Mouse (Mus musculus): ENCODE measurements around the gene Nos2. TPM values are rescaled to one million over a fixed set of nuclear protein-coding genes. Genes with fewer than 3 reads are reported as not detected.
"Not testable (repeated sequence)": the region's sequence is repeated elsewhere in the genome, so short reads cannot be mapped to it uniquely, and the experiment has no call there.

Gene Nos2
- polyA plus RNA-seq, 1 experiment from 2014 or later: 0.50 TPM

DNA sequence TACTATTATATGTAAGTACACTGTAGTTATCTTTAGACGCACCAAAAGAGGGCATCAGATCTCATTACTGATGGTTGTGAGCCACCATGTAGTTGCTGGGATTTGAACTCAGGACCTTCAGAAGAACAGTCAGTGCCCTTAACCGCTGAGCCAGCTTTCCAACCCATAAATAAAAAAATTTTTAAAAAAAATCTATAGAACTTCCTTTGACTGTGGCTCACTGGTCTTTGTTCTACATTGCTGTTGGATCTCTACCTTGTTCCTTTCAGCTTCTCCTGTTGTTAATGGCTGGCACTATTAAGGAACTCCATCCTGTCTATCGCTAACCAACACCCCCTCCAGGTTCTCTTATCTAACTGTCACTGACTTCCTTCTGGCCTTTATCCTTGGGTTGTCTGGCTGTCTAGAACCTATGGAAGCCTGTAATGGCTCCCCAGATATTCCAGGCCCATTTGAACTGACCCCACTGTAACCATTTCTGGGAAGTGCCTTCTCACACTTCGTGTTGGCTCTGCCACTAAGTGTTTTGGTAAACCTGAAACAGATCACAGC is 59.6 kb downstream of the Nos2 start:
- Histone ChIP-seq H3K4me2 (ENCODE audit: low read length) (no peak overlapping the region), H3K27me3 (replicated peaks; ENCODE audit: control insufficient read depth, insufficient read depth, low read length) (no peaks in the 10 kb centered on the region), H3K36me3 (ENCODE audit: control insufficient read depth, insufficient read depth, low read length) (no peaks in the 10 kb centered on the region), H3K4me1 (ENCODE audit: control insufficient read depth, insufficient read depth, low read length) (no peaks in the 10 kb centered on the region), H3K4me3 (ENCODE audit: low read depth, low read length) (no peak overlapping the region), H3K9me3 (replicated peaks; ENCODE audit: control insufficient read depth, low read length) (no peaks in the 10 kb centered on the region), H3K27ac (ENCODE audit: low read depth, low read length) (no peak overlapping the region), H3K9ac (ENCODE audit: low read length) (no peak overlapping the region)
- 85% methylated on average over 4 of the region's 4 CpGs for WGBS
- DNase-seq (ENCODE audit: low spot score) (no peak), ATAC-seq (no peak)

DNA sequence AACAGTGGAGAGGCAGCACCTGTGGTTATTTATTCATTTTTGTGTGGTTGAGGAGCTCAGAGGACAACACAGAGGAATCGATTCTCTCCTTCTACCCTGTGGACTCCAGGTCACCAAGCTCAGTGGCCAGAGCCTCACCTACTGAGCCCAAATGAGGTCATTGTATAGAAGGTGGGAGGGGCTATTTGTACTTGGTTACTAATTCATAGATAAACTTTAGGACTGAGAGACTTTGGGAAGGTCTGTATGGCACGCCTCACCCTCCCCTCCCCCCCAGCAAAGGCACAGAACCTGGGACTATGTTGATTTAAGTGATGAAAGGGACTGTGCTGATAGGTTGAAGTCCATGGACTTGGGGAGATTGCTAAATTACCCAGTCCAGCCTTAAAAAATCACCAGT is 61.5 kb downstream of the Nos2 start:
- no peak overlapping the region for H3K4me2 ChIP-seq (ENCODE audit: low read length)
- no peak overlapping the region for H3K9ac ChIP-seq (ENCODE audit: low read length)
- ATAC-seq (no peak), DNase-seq (ENCODE audit: low spot score) (no peak)
- H3K4me3 ChIP-seq (ENCODE audit: low read depth, low read length): no peak overlapping the region
- H3K4me1 ChIP-seq (ENCODE audit: control insufficient read depth, insufficient read depth, low read length): no peaks in the 10 kb centered on the region
- no peak overlapping the region for H3K27ac ChIP-seq (ENCODE audit: low read depth, low read length)
- 74% methylated on average over 2 of the region's 2 CpGs for WGBS
- no peaks in the 10 kb centered on the region for H3K9me3 ChIP-seq (replicated peaks; ENCODE audit: control insufficient read depth, low read length)
- H3K36me3 ChIP-seq (ENCODE audit: control insufficient read depth, insufficient read depth, low read length): no peaks in the 10 kb centered on the region
- no peaks in the 10 kb centered on the region for H3K27me3 ChIP-seq (replicated peaks; ENCODE audit: control insufficient read depth, insufficient read depth, low read length)

DNA sequence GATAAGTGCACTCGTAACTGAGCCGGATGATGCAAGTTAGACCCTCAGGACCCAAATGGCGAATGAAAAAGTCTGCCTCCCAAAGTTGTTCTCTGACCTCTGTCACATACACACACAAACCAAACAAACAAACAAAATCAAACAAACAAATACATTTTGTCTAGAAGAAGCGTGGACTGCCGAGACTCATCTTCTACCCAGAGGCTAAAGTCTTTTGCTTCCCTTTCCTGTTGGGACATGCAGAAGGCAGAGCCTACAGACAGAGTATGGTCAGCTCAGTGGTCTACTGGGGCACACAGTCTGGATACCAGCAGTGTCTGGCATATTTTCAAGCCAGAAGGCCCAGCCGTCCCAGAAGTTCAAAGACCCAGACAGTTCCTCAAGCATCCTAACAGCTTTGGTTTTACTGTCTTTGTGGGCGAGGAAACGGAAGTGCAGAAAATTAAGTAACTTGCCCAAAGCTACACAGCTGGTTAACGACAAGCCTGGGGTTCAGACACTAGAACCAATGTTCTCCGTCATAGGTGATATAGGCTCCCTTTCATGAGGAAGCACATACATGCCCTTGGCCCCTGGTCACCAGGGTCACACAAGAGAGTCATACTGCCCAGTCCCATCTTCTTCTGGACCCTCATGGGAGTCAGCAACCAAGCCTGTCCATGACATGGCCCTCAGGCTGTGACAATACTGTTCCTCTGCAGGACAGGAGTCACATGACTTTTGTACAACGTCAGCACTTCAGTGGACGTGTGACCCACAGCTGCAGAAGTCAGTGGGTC is 62.1 kb downstream of the Nos2 start:
- ATAC-seq (no peak), DNase-seq (ENCODE audit: low spot score) (no peak)
- Histone ChIP-seq H3K4me3 (ENCODE audit: low read depth, low read length) (no peak overlapping the region), H3K9me3 (replicated peaks; ENCODE audit: control insufficient read depth, low read length) (no peaks in the 10 kb centered on the region), H3K27ac (ENCODE audit: low read depth, low read length) (no peak overlapping the region), H3K4me1 (ENCODE audit: control insufficient read depth, insufficient read depth, low read length) (no peaks in the 10 kb centered on the region), H3K4me2 (ENCODE audit: low read length) (no peak overlapping the region), H3K36me3 (ENCODE audit: control insufficient read depth, insufficient read depth, low read length) (no peaks in the 10 kb centered on the region), H3K9ac (ENCODE audit: low read length) (no peak overlapping the region), H3K27me3 (replicated peaks; ENCODE audit: control insufficient read depth, insufficient read depth, low read length) (no peaks in the 10 kb centered on the region)
- WGBS: 88% methylated on average over 12 of the region's 12 CpGs

DNA sequence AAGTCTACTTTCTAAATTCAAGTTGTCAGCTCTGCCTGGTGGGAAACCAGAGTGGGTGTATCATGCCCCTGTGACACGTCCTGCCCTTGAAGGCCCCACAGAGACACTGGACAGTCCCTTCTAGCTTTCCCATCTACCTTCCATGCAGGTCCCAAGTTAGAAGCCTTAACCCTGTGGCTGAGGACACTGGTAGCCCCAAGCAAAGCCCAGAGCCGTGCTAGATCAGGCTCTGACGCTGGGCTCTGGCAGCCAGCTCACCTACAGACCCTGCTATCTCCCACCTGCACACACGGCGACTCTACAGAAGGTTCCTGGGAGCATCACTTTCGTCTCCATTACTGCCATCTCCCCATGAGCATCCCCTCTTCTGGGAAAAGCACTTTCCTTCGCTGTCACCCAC is 63.0 kb downstream of the Nos2 start:
- Histone ChIP-seq H3K4me1 (ENCODE audit: control insufficient read depth, insufficient read depth, low read length) (no peaks in the 10 kb centered on the region), H3K9ac (ENCODE audit: low read length) (no peak overlapping the region), H3K4me2 (ENCODE audit: low read length) (no peak overlapping the region), H3K9me3 (replicated peaks; ENCODE audit: control insufficient read depth, low read length) (no peaks in the 10 kb centered on the region), H3K36me3 (ENCODE audit: control insufficient read depth, insufficient read depth, low read length) (no peaks in the 10 kb centered on the region), H3K4me3 (ENCODE audit: low read depth, low read length) (no peak overlapping the region), H3K27me3 (replicated peaks; ENCODE audit: control insufficient read depth, insufficient read depth, low read length) (no peaks in the 10 kb centered on the region), H3K27ac (ENCODE audit: low read depth, low read length) (no peak overlapping the region)
- ATAC-seq: no peak
- 83% methylated on average over 7 of the region's 7 CpGs for WGBS
- no peak for DNase-seq (ENCODE audit: low spot score)

DNA sequence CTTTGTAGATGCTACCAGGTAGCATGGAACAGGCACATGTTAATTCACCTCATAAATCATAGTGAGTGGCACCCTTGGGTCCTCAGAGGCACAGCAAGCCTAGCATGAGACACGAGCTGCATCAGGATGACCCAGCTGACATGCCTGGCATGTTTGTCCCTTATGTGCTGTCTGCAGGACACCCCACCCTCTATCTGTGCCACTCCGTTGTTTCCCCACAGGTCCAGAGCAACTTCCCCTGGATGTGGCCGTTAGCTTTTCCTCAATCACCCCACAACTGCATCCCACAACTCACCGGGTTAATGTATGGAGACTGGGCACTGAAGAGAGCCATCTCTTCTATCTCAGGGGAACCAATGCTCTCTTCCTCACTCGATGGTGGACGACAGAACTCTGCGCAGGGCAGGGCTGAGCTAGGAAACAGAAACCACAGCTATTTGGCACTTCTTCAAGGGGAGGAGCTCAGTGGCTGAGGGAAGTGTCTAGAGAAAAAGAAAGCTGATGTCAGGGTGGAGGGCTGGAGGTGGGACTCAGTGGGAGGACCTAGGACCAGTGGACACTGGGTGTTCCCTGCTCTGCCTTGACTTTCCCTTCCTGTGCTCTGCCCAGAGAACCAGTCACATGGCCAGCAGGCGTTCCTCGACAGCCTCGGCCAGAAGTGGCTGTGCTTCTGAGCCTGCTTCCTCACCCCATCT is 64.0 kb downstream of the Nos2 start, which contains the start of gene Lgals9:
Gene Lgals9, minus strand, starts transcription at position 464 of the 695 bp plus-strand sequence.
- 81% methylated on average over 10 of the region's 10 CpGs for WGBS
- H3K4me2 ChIP-seq (ENCODE audit: low read length): no peak within 1 kb of the TSS
- H3K4me3 ChIP-seq (ENCODE audit: low read depth, low read length): no peak within 1 kb of the TSS
- no peaks in the 10 kb centered on the region for H3K36me3 ChIP-seq (ENCODE audit: control insufficient read depth, insufficient read depth, low read length)
- ATAC-seq: no peak
- no peak for DNase-seq (ENCODE audit: low spot score)
- no peaks in the 10 kb centered on the region for H3K27me3 ChIP-seq (replicated peaks; ENCODE audit: control insufficient read depth, insufficient read depth, low read length)
- no peaks in the 10 kb centered on the region for H3K4me1 ChIP-seq (ENCODE audit: control insufficient read depth, insufficient read depth, low read length)
- H3K27ac ChIP-seq (ENCODE audit: low read depth, low read length): no peak within 1 kb of the TSS
- no peak within 1 kb of the TSS for H3K9ac ChIP-seq (ENCODE audit: low read length)
- H3K9me3 ChIP-seq (replicated peaks; ENCODE audit: control insufficient read depth, low read length): no peaks in the 10 kb centered on the region

DNA sequence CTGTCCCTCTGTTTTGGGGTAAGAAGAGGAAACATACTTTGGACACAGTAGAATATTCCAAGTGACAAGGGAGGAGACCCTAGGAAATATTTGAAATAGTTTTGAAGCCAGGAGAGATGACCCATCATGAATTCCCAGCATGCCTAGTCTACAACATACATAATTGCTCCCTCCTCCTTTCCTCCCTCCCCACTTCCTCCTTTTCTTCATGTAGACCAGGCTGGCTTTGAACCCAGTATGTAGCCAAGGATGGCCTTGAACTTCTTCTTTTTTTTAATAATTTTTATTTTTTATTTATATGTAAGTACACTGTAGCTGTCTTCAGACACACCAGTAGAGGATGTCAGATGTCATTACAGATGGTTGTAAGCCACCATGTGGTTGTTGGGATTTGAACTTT is 64.9 kb downstream of the Nos2 start:
- H3K36me3 ChIP-seq (ENCODE audit: control insufficient read depth, insufficient read depth, low read length): no peaks in the 10 kb centered on the region
- no peak overlapping the region for H3K4me2 ChIP-seq (ENCODE audit: low read length)
- ATAC-seq (no peak), DNase-seq (ENCODE audit: low spot score) (no peak)
- no peaks in the 10 kb centered on the region for H3K27me3 ChIP-seq (replicated peaks; ENCODE audit: control insufficient read depth, insufficient read depth, low read length)
- H3K4me3 ChIP-seq (ENCODE audit: low read depth, low read length): no peak overlapping the region
- no peak overlapping the region for H3K9ac ChIP-seq (ENCODE audit: low read length)
- no peaks in the 10 kb centered on the region for H3K9me3 ChIP-seq (replicated peaks; ENCODE audit: control insufficient read depth, low read length)
- H3K27ac ChIP-seq (ENCODE audit: low read depth, low read length): no peak overlapping the region
- H3K4me1 ChIP-seq (ENCODE audit: control insufficient read depth, insufficient read depth, low read length): no peaks in the 10 kb centered on the region

DNA sequence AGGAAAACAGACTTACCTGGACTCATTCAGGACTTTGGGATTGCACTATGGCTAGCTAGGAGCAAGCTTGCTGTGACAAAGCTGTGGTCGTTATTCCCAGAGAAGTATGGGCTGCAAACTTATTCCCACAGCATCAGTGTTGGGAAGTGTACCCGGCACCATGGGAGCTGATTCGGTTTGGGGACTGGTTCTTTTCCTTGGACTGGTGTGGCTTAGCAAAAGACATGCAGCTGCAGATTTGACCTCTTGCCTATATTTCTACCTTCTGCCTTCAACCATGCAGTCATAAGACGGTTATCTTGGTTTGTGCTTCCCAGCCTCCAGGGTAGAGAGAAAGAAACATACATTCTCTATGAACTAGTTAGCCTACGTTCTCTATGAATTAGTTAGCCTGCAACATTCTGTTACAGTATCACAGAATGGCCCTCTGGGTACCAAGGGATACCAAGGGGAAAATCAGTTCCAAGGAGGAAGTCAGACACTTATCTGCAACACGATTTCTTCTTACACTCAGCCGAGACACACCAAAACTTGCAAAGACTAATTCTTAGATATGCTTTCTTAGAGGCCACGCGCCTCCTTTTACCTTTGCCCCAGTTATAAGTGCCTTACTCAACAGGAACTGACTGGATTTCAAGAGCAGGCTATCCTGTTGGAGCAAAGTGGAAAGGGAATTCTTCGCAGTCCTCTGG is 65.9 kb downstream of the Nos2 start:
- Histone ChIP-seq H3K9ac (ENCODE audit: low read length) (no peak overlapping the region), H3K27me3 (replicated peaks; ENCODE audit: control insufficient read depth, insufficient read depth, low read length) (no peaks in the 10 kb centered on the region), H3K27ac (ENCODE audit: low read depth, low read length) (no peak overlapping the region), H3K4me1 (ENCODE audit: control insufficient read depth, insufficient read depth, low read length) (no peaks in the 10 kb centered on the region), H3K4me3 (ENCODE audit: low read depth, low read length) (no peak overlapping the region), H3K4me2 (ENCODE audit: low read length) (no peak overlapping the region), H3K9me3 (replicated peaks; ENCODE audit: control insufficient read depth, low read length) (no peaks in the 10 kb centered on the region), H3K36me3 (ENCODE audit: control insufficient read depth, insufficient read depth, low read length) (no peaks in the 10 kb centered on the region)
- no peak for ATAC-seq
- DNase-seq (ENCODE audit: low spot score): no peak
- 91% methylated on average over 10 of the region's 10 CpGs for WGBS

DNA sequence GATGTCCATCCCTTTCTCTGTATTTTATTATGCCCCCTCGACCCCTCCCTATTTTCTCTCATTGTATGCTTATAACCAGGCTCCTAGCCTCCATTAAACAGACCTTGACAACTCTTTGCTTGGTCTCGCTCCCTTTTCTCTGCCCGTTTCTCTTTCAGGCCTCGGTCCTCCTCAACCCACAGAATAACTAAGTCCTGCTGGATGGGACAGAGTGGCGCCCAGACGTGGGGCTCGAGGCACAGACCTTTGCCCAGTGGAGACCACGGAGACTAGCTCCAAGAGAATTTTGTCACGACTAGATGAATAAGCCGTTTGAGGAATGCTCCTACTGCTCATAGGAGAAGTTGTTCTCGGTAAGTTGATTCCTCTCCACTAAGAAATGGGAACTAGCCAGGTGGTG is 68.6 kb downstream of the Nos2 start:
- not testable (repeated sequence) for H3K9ac ChIP-seq (ENCODE audit: low read length); H3K36me3 ChIP-seq (ENCODE audit: control insufficient read depth, insufficient read depth, low read length); H3K4me1 ChIP-seq (ENCODE audit: control insufficient read depth, insufficient read depth, low read length); H3K4me2 ChIP-seq (ENCODE audit: low read length); H3K27me3 ChIP-seq (replicated peaks; ENCODE audit: control insufficient read depth, insufficient read depth, low read length); H3K4me3 ChIP-seq (ENCODE audit: low read depth, low read length); DNase-seq (ENCODE audit: low spot score); ATAC-seq; H3K27ac ChIP-seq (ENCODE audit: low read depth, low read length); H3K9me3 ChIP-seq (replicated peaks; ENCODE audit: control insufficient read depth, low read length)
- 95% methylated on average over 11 of the region's 11 CpGs for WGBS

Measured in forebrain, embryonic 14.5 days (tissue).